Mouse (Mus musculus): Measurements from ENCODE around the gene Frmd3. TPM values are rescaled to one million over a fixed set of nuclear protein-coding genes. Genes with fewer than 3 reads are reported as not detected.
"Not testable (repeated sequence)": the region's sequence is repeated elsewhere in the genome, so short reads cannot be mapped to it uniquely, and the experiment has no call there.

Frmd3 gene
- total RNA-seq (2021) = 1 to 10 TPM; 3.3 to 3.9 TPM

GRCm38 (mm10) chr4:74013211-74014047, at the start of gene Frmd3:
Gene Frmd3, plus strand, starts transcription at chr4:74013442.
- DNase-seq = peak; percentile 70 to 71

- no peak for DNase-seq
These were observed 32.8 kb upstream of the Frmd3 start for GRCm38 (mm10) chr4:73980454-73980853.

- DNase-seq = peak in 1 of 2 experiments; percentile 2
These were observed 965 bp upstream of the Frmd3 start for GRCm38 (mm10) chr4:74012277-74012676.

- DNase-seq = peak in 1 of 2 experiments; percentile 1
These were observed 542 bp upstream of the Frmd3 start for GRCm38 (mm10) chr4:74012700-74013099.

- peak; percentile 11 to 16 for DNase-seq
These were observed 832 bp downstream of the Frmd3 start for GRCm38 (mm10) chr4:74014048-74014500.

GRCm38 (mm10) chr4:74020084-74020483, 6.8 kb downstream of the Frmd3 start:
- no peak for DNase-seq

- no peak for DNase-seq
These were observed 30.0 kb downstream of the Frmd3 start for GRCm38 (mm10) chr4:74043226-74043625.

- peak in 1 of 2 experiments; percentile 2 for DNase-seq
These were observed 38.5 kb downstream of the Frmd3 start for GRCm38 (mm10) chr4:74051692-74052091.

- no peak for DNase-seq
These were observed 63.5 kb downstream of the Frmd3 start for GRCm38 (mm10) chr4:74076727-74077126.

- DNase-seq = no peak
These were observed 97.6 kb downstream of the Frmd3 start for GRCm38 (mm10) chr4:74110816-74111215.

GRCm38 (mm10) chr4:74191528-74191927, 178.3 kb downstream of the Frmd3 start:
- DNase-seq = no peak

GRCm38 (mm10) chr4:74201281-74201811, 188.1 kb downstream of the Frmd3 start:
- no peak for DNase-seq

- not testable (repeated sequence) for DNase-seq
These were observed 208.5 kb downstream of the Frmd3 start for GRCm38 (mm10) chr4:74221780-74222179.

GRCm38 (mm10) chr4:74222360-74222759, 209.1 kb downstream of the Frmd3 start:
- DNase-seq = no peak

GRCm38 (mm10) chr4:74224210-74224609, 211.0 kb downstream of the Frmd3 start:
- DNase-seq = no peak

GRCm38 (mm10) chr4:74230994-74231393, 217.8 kb downstream of the Frmd3 start:
- no peak for DNase-seq

GRCm38 (mm10) chr4:74231405-74231804, 218.2 kb downstream of the Frmd3 start:
- peak in 1 of 2 experiments; percentile 13 for DNase-seq

- DNase-seq = peak; percentile 15 to 32
These were observed 220.3 kb downstream of the Frmd3 start for GRCm38 (mm10) chr4:74233534-74233933.

GRCm38 (mm10) chr4:74242176-74242575, 228.9 kb downstream of the Frmd3 start, which contains the start of gene Kdm4c:
Gene Kdm4c, plus strand, starts transcription at chr4:74242497.
- DNase-seq = no peak

All from layer of hippocampus, postnatal 36 days (tissue).